Mouse (Mus musculus) brain, adult 2 months (tissue): ENCODE data around the gene Fam84b.
A peak's percentile ranks its signal among the peaks of the same experiment; 100 is the strongest.
"Not testable (repeated sequence)": the region's sequence is repeated elsewhere in the genome, so short reads cannot be mapped to it uniquely, and the experiment has no call there.

Source experiments
- DNase-seq: peaks from one replicate; pipeline ENCODE4 v3.0.0; 2011; ENCODE audit warnings: low read depth, low spot score

The Fam84b gene

DNA sequence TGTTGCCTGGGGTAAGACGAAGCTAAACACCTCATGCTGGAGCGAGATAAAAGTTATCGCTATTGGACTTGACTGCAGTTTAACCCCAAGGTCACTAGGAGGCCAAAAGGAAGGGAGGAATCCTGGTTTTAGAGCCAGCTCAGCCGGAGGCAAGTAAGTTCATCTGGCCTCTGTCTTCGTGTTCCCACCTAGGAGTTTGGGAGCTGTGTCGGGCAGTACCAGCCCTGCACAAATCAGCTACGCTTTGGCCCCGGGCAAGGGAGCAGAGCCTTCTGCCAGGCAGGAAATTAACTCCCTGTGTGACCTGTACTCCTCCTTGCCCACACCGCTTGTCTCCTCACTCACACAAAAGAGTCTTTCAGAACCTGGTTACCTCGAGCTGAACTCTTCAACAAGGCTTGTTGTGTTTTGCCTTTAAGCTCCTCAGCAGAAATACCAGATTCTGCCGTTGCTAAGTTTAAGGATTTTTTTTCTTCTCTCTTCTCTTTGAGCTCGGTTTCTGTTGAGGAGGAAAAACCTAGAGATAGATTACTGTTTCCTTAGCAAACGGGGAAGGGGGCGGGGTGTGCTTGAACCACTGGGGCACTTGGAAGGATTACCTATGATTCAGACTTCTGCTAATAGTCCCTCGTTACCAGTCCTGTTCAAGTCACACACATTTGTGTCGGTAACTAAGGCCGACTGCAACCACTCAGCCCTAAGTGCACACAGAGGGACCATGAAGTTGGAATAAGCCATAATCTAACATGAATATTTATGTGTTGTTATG, at the start of gene Fam84b:
Gene Fam84b (minus strand): TSS at position 548 of the 769 bp plus-strand sequence.
- DNase-seq = peak; percentile 27

DNA sequence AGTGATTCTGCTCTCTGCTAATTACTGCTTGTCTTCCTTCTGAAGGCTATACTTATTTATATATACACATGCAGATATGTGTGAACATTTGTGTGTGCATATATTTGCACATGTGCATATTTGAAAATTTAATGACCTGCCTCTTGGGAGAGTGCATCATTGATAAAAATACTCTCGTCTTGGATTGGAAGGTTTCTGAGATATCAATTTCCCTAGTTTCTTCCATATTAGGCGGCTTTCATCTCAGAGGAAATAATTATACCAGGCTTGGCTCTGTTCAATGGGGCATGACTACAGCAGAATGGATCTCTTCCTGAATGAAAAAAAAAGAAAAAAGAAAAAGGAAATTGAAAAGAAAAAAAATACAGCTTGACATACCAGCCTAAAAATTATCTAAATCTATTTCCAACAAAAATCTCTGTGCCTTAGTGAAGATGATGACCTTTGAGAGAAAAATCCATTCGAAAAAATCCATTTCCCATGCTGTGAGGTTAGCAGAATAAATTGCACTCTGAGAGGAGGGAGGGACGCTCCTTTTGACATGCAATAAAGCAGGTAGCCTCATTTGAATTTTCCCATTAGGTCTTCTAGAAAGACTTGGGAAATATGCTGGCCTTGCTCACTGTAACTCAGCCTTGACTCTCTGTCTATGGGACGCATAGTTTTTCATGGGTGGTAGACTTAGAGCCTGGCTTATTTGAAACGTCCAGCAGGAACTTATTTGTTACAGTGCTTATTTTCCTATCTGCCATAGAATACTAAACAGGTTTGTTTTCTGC, 44.8 kb upstream of the Fam84b start:
- no peak for DNase-seq

DNA sequence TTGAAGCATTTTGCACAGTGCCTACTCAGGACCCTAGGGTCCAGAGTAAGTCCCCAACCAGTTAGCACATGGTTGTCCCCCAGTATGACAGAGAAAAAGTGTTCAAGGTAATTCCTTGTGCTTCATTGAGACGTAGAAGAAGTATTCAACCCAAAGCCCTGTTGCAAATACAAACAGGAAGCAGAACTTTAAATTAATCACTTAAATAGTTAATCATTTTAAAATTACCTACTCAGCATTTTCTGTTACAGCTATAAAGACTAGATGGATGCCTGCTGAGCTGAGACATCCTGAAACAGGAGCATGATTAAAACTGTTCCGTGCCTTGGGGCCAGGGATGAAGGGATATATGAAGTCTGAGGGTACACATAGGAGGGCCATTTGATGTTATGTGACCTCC, 42.5 kb upstream of the Fam84b start:
- no peak for DNase-seq

DNA sequence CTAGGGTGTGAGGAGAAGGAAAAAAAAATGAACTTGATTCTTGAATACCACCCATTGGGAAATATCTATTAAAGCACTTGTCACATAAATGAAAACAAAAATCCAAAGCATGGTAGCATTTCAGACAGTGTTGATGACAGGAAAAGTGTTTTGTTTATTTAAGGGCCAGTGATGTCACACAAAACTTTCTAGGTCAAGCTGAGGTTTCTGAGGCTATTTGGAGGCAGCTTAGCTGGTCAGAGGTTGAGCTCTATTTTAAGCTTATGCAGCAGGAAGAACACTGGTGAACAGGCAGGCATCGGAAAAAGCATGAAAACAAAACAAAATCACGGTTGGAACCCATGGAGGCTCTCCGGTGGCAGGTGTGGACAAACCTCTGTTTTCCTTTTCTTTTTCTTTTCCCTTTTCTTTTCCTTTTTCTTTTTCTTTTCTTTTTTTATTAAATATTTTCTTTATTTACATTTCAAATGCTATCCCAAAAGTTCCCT, 39.4 kb upstream of the Fam84b start:
- DNase-seq = no peak

DNA sequence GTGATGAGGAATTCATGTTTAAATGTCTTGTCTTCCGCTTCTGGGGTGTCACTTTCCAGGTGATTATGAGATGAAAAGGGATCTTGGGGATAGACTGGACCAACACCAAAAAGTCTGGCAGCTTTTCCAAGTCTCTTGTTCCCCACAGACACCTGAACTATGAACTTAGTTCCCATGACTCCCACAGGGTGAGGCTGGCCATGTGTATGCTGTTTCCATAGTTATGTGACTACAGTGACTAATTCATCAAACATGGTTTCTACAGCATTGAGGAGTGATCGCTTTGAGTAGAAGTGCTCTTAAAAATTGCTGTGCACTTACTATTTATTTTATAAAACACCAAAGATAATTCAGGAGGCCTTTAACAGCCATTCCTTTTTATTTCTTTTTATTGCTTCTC, 35.1 kb upstream of the Fam84b start:
- no peak for DNase-seq

DNA sequence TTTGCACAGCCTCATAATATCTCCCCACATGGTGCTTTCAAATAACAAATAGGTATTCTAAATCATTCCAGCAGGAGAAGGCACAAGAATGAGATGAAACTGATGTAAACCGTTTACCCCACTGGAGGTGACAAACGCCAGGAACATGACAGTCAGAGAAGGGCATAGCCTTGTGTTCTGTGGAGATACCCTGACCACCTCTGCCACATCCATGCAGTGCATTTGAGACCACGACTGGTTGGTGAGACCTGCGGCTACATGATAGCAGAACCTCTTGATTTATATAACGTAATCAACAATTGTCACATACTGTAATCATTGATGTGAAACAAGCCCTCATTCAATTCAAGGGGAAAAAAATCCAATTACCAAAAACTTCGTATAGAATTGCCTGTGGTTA, 22.1 kb upstream of the Fam84b start:
- no peak for DNase-seq

DNA sequence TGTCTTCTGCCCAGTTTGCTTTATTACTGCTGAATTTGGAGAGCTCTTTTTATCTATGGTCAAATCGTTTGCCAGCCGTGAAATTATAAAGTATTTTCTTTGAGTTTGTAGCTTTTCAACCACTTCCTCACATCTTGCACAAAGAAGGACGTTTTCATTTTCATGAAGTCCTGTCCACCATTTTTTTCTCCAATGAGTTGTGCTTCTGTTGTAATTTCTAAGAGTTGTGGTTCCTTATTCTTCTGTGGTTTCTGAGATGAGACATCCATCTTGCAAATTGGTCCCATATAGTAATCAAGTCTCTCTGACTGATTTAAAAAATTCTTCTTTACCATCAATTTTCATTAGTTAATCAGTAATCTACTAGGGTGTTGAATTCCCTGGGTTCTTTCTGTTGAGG, 8.8 kb upstream of the Fam84b start:
- DNase-seq = no peak

DNA sequence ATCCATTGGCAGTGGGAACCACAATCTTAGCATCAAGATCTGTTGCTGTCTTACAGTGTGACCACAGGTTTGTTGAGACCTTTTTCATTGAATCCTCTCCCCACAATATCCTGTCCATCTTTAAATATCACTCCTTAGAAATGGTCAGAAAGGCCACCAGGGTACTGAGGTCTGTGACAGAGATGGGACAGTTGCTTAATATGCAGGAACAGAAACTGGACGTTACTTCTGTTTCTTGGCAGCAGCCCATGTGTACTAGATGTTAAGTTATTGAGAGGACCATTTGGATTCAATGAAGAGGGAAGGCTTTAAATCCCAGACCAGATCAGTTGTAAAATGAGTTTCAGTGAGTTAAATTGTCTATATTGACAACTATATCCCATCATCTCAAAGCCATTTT, 1.5 kb upstream of the Fam84b start:
- no peak for DNase-seq

DNA sequence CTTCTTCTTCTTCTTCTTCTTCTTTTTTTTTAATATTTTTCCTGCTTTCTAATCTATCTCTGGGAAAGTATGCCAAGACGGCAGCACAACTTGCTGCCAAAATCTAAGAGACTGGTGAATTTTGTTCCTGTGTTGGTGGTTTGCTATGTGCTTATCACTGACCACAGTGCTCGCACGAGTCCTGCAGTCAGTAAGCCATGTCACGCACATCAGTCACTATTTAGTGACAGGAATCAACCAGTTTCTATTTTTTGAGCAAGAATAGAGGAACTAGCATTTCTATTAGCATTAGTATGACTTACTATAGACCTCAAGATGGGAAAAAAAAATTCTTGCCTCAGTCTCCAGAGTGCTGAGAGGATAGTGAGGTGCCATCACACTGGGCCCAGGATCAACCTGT, 573 bp upstream of the Fam84b start:
- no peak for DNase-seq

DNA sequence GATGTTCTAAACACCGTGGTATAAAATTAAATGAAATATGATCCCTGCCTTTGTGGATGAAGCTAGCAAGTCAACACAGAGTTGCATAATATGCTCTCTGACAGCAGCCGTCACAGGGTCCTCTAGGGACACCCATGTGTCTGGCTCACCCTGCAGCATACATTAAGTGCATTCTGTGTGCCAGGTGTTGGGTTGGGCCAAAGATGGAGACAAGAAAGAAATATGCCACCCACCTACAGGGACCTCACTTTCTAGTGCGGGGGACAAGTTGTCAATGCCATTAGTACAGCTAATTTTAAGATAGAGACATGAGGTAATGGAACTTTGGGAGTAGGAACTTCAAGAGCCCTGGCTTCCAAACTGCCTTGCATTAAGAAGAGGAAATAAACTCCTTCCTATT, 4.9 kb downstream of the Fam84b start:
- DNase-seq = peak; percentile 64

DNA sequence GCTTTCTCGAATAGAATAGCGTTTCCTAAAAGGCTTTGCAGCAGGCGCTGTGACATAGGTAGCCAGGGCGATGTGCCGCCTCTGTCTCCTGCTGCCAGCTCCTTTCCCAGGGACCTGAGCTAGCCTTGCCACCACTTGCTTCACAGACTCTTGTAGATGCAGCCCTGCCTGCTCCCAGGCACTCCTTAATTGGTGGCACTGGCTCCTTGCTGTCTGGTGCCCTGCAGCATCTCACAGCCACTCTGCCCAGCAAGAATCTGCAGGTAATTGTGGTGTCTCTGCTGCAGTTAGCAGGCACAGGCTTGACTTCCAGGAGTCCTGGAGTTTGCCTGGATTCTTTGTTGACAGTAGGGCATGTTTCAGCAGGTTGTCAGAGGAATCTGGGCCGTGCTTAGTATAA, 7.3 kb downstream of the Fam84b start:
- DNase-seq = no peak

DNA sequence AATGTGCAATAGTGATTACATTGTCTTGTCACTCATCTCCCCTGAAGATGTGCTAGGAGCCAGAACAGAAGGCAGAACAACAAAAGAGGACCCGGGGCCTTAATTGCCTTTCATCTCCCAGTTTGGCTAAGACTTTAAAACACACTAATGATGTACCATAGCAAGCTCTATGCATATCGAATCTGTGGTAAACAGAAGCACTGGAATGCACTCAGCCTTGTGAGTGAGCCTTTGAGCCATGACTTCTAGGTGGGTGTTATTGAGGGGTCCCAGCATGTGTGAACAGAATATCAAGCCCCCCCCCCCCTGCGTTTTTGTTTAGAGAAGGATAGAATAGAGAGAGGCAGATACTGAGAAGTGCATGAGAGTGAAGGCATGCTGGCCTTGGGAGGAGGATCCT, 7.7 kb downstream of the Fam84b start:
- DNase-seq = no peak

DNA sequence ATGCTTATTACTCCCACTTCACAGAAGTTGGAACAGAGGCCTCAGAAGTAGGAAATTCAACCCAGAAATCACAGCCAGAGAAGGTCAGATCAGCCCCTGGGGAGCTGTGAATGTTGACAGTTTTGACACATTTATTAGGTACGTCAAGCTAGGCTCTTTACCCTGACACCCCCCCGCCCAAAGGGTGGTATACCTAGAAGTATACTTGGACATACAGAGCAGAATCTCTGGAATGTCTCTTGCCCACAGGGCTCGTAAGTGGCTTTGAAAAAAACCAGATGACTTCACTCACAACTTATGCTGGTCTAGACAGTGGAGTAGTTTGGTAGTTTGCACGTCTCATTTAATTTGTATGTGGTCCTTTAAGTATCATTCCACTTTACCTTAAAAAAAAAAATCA, 11.8 kb downstream of the Fam84b start:
- no peak for DNase-seq

DNA sequence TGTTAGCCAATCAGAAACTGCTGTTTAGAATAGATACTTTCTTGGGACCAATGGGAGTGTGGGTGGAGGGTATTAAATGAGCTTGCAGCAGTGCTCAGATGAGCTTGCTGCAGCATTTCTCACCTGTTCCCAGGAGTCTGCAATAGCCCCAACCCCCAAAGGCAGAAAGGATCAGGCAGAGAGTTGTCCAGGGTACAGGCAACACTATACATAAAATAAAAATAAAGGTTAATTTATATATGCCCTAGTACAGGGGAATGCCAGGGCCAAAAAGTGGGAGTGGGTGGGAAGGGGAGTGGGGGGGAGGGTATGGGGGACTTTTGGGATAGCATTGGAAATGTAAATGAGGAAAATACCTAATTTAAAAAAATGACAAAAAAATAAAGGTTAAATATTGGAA, 12.3 kb downstream of the Fam84b start:
- DNase-seq = not testable (repeated sequence)

DNA sequence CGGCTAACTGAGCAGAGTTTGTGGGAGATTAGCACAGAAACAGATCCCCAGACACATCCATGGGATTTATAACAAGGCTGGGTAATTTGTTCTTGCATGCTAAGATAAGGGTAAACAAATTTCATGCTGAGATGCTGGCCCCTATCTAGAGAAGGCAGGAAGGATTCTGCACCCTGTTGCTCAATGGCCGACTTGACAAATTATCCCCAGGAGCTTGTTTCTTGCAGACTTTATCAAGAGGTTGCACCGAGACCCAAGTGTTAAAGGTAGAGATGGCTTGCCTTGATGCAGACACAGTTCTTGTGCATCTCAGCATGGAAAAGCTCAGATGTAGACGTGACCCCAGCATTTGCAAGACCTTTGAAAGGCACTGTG, 13.3 kb downstream of the Fam84b start:
- no peak for DNase-seq

DNA sequence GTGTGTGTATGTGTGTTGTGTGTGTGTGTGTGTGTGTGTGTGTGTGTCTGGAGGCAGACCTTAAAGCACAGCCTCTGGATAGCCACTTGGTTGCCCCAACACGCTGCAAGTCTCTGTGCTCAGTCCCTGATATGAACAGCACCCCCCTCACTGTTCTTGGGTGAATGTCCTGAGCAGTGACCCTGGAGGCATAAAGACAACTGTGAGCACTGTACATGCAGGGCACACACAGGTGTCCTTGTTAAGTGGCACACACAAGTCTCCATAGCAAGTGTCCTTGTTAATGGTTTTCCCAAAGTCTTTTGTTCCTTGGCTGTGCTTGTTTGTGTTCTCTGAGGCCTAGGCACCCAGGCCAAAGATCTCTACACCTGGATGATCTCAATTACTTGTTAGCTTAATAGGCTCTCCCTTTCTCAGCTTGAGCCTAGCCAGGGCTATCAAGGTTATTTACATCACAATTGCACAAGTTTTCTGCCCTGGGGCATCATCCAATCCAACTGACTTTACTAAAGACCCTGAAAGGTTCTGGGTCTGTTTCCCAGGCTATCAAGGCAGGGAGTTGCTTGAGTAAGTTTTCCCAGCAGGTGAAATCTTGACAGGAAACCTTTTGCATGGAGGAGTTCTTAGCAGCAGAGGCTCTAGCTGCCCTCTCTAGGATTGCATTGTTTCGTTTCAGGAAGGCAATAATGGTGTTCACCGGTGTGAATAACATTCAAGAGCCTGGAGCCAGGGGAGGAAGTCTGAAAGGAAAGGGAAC, 13.9 kb downstream of the Fam84b start:
- no peak for DNase-seq

DNA sequence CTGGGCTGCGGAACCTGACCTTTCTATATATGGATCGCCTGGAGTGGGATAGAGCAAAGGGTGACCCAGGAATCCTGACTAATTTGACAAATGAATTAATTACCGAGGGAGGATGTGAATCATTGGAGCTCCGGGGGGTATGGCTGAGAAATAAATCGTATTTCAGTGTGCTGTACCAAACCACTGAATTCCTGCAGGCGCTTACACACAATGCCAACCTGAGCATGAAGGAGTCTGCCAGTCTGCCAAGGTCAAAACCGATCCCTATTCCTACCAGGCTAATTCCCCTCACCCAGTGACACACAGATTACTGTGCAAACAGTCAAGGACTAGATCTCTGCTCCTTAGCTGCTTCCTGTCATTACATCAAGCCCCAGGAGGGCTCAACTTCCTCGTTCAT, 15.4 kb downstream of the Fam84b start:
- DNase-seq = no peak

DNA sequence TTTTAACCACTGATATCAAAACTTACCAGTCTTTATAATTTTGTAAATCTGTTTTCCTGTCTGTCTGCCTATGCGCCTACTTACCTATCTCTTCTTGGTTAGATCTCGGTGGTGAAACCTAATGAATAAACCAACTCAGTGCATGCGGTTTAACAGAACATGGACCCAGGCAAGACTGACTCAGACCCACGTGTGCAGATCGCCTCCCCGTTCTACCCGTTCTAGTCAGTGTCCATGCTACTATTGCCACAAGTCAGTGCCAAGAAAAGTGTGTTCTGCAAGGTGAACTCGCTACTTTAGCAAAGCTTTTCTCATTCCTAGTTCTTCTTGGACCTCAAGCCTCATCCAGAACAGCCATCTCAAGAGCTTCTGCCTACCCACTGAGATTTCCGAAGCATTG, 15.9 kb downstream of the Fam84b start:
- DNase-seq = no peak

DNA sequence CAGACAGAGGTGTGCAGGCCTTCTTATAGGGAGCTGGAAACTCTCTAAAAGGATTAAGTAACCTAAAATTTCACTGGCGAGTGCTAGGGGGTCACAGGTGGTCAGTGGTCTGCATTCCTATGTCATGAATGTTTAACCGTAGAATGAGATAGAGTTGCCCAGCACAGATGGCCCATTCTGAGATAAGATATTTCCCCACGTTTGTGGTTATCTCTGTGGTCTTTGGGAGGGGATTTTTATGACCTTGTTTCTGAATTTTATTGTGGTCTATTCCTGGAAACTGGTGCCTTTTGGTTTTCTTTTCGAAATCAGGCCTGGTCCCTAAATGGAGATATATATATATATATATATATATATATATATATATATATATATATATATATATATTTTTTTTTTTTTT, 17.3 kb downstream of the Fam84b start:
- no peak for DNase-seq

DNA sequence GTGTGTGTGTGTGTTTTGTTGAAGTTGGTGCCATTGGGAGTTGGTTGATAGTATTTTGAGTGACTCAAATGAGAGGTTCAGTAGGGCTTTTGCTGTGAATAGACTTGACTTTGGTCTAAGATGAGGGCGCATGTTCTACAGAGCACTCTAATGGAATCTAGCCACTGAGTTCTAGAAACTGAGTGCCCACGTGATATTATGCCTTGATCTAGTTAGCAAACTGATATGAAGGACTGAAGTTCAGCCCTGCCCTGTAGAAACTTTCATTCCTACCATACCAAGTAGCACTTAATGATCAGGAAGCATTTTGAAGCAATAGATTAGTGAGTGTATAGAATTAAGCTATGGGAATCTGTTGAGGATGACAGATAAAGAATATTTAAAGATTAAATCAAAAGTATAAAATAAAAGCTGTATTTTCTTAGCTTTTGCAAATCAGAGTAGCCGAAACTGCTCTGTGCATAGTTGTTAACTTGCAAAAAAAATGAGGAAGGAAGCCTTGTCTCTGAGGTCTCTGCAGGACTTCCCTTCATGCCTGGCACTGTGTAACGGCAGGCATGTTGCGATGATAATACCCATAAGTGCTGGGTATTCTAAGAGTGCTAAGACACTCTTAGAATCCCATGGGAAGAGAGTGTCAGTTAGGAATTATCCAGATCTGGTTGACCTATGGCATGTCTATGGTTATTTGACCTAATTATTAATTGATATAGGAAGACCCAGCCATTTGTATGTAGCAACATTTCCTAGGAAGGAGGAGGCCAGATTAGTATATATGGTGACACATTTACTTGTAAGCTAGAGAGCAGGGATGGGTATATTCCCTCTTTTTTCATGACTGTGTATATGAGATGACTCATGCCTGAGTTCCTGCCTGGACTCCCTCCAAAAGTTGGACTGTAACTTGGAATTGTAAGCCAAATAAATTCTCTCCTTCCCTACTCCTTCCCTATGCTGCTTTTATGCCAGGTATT, 18.7 kb downstream of the Fam84b start:
- DNase-seq = no peak
